Mouse (Mus musculus) cerebellum, postnatal 36 days (tissue): ENCODE results near the gene Pfdn2.

Source experiments
- DNase-seq, 2 experiments: peaks; one replicate each; pipeline ENCODE4 v3.0.0; 2021 to 2022; ENCODE audit warnings: mixed read lengths in 2 of 2

The Pfdn2 gene

GRCm38 (mm10) chr1:171356814-171357213 lies 11.3 kb downstream of the Pfdn2 start:
- no peak for DNase-seq

GRCm38 (mm10) chr1:171358421-171358820 lies 13.0 kb downstream of the Pfdn2 start:
- DNase-seq: peak in 1 of 2 experiments; percentile 35

- DNase-seq: peak; percentile 24 to 30
These were observed 14.8 kb downstream of the Pfdn2 start for GRCm38 (mm10) chr1:171360253-171360652.

- peak; percentile 81 to 83 for DNase-seq
These were observed 15.2 kb downstream of the Pfdn2 start, which contains the start of gene Klhdc9 for GRCm38 (mm10) chr1:171360656-171361055. TSS of gene Klhdc9 (minus strand) at chr1:171360798.

GRCm38 (mm10) chr1:171361106-171362103 lies 15.9 kb downstream of the Pfdn2 start:
- peak; percentile 76 to 78 for DNase-seq

- DNase-seq: no peak
These were observed 20.5 kb downstream of the Pfdn2 start for GRCm38 (mm10) chr1:171365934-171366333.

GRCm38 (mm10) chr1:171369845-171370556 lies 24.5 kb downstream of the Pfdn2 start, which contains the start of gene Nectin4:
TSS of gene Nectin4 (plus strand) at chr1:171370099.
- no peak for DNase-seq

GRCm38 (mm10) chr1:171372880-171373279 lies 27.4 kb downstream of the Pfdn2 start:
- no peak for DNase-seq

GRCm38 (mm10) chr1:171373946-171374345 lies 28.5 kb downstream of the Pfdn2 start:
- DNase-seq: no peak

- DNase-seq: no peak
These were observed 30.2 kb downstream of the Pfdn2 start for GRCm38 (mm10) chr1:171375646-171376097.

GRCm38 (mm10) chr1:171378298-171378697 lies 32.8 kb downstream of the Pfdn2 start:
- DNase-seq: peak; percentile 47 to 48

GRCm38 (mm10) chr1:171379935-171380599 lies 34.6 kb downstream of the Pfdn2 start:
- peak; percentile 75 to 80 for DNase-seq

GRCm38 (mm10) chr1:171382096-171382620 lies 36.7 kb downstream of the Pfdn2 start:
- DNase-seq: no peak

GRCm38 (mm10) chr1:171384361-171384760 lies 38.9 kb downstream of the Pfdn2 start:
- no peak for DNase-seq

- DNase-seq: no peak
These were observed 39.7 kb downstream of the Pfdn2 start for GRCm38 (mm10) chr1:171385171-171385570.

GRCm38 (mm10) chr1:171387099-171387498 lies 41.6 kb downstream of the Pfdn2 start:
- DNase-seq: no peak

GRCm38 (mm10) chr1:171388376-171389102 lies 43.1 kb downstream of the Pfdn2 start, which contains the start of gene Arhgap30:
TSS of gene Arhgap30 (plus strand) at chr1:171388954.
- no peak for DNase-seq

GRCm38 (mm10) chr1:171390101-171390500 lies 44.6 kb downstream of the Pfdn2 start:
- no peak for DNase-seq

- no peak for DNase-seq
These were observed 56.4 kb downstream of the Pfdn2 start for GRCm38 (mm10) chr1:171401821-171402220.

GRCm38 (mm10) chr1:171402991-171403390 lies 57.5 kb downstream of the Pfdn2 start:
- DNase-seq: no peak

- DNase-seq: no peak
These were observed 61.8 kb downstream of the Pfdn2 start for GRCm38 (mm10) chr1:171407263-171407662.
